25 mouse cellular contexts compared by ENCODE assay signal in genomic region chr10:94254766-94255165, GRCm38 (mm10). TPM values are rescaled to one million over a fixed set of nuclear protein-coding genes. Genes with fewer than 3 reads are reported as not detected.
DNase-seq lines count a peak whose midpoint lies in the region; ATAC-seq and TF ChIP-seq lines count a peak whose summit lies in the region.
"Had no signal": no experiment of that assay in that cellular context is flagged by ENCODE, and none has a peak within 500 bp of the region (broad histone marks: within the 10 kb centered on the region; RNA-seq: fewer than 3 reads in every experiment).

No protein-coding gene starts in this region.

- peak; percentile 68 for DNase-seq in heart, adult 11 months
- no peak for DNase-seq in heart, adult 2 months
- DNase-seq in heart, embryonic 10.5 days (ENCODE audit: low spot score): peak; percentile 55
- DNase-seq in heart, postnatal 10 days: no peak
- no peak for DNase-seq in kidney, adult 18-20 months
- DNase-seq: adrenal gland, adult 2 months; adrenal gland, adult 8-10 months; adrenal gland, postnatal 10 days; adrenal gland, postnatal 14 days; adrenal gland, postnatal 25 days; adrenal gland, postnatal 36 days; B cell, adult 2 months; cerebellum, adult 11 months; cerebellum, adult 11-12 months; cerebellum, adult 18-20 months had no signal

- no peaks in the 10 kb centered on the region for H3K27me3 ChIP-seq in heart, adult 2 months (ENCODE audit: control insufficient read depth, insufficient read depth, low read length)
- H3K27me3 ChIP-seq in heart, embryonic 10.5 days (ENCODE audit: insufficient read depth, poor library complexity, severe bottlenecking): no peaks in the 10 kb centered on the region
- H3K27me3 ChIP-seq in kidney, embryonic 16.5 days (ENCODE audit: insufficient read depth, low read length): no peaks in the 10 kb centered on the region
- H3K27me3 ChIP-seq: CH12.LX, Patski had no signal

- H3K4me3 ChIP-seq in heart, adult 2 months: no peak overlapping the region
- no peak overlapping the region for H3K4me3 ChIP-seq in heart, embryonic 10.5 days
- no peak overlapping the region for H3K4me3 ChIP-seq in kidney, embryonic 16.5 days (ENCODE audit: low read length)

- no peak overlapping the region for H3K9ac ChIP-seq in heart, adult 2 months (ENCODE audit: low read depth, low read length)
- H3K9ac ChIP-seq in kidney, embryonic 16.5 days (replicated peaks; ENCODE audit: low read length): no peak overlapping the region

- H3K9me3 ChIP-seq in heart, embryonic 10.5 days: no peaks in the 10 kb centered on the region
- no peaks in the 10 kb centered on the region for H3K9me3 ChIP-seq in kidney, embryonic 16.5 days (ENCODE audit: low read length)
- H3K9me3 ChIP-seq: G1E had no signal

- no peaks in the 10 kb centered on the region for H3K36me3 ChIP-seq in heart, adult 2 months (ENCODE audit: control insufficient read depth, insufficient read depth, low read length)
- no peaks in the 10 kb centered on the region for H3K36me3 ChIP-seq in heart, embryonic 10.5 days
- H3K36me3 ChIP-seq in kidney, embryonic 16.5 days (ENCODE audit: insufficient read depth, low read length): no peaks in the 10 kb centered on the region
- H3K36me3 ChIP-seq: G1E had no signal

- H3K4me2 ChIP-seq in kidney, embryonic 16.5 days (replicated peaks; ENCODE audit: low read depth, low read length): no peak overlapping the region

- no peak for TF ChIP-seq POLR2A in heart, adult 2 months (IDR thresholded peaks at IDR 0.05; ENCODE audit: insufficient read depth, low read depth, low read length)

- intact Hi-C loops in heart, adult 2 months (cut with DNase I): no loop called here
- intact Hi-C loops in heart, postnatal 10 days (cut with DNase I): no loop called here

- no peaks in the 10 kb centered on the region for H3K4me1 ChIP-seq in heart, adult 2 months (ENCODE audit: control insufficient read depth, insufficient read depth, low read length)
- H3K4me1 ChIP-seq in heart, embryonic 10.5 days: peaks cover 23% of the 10 kb centered on the region
- H3K4me1 ChIP-seq in kidney, embryonic 16.5 days (ENCODE audit: insufficient read depth, low read length): peaks cover 21% of the 10 kb centered on the region

- WGBS in heart, adult 2 months: 85% methylated on average over 3 of the region's 3 CpGs
- 76% methylated on average over 3 of the region's 3 CpGs for WGBS in heart, embryonic 10.5 days
- 57% methylated on average over 3 of the region's 3 CpGs for WGBS in kidney, embryonic 16.5 days

- ATAC-seq in kidney, embryonic 16.5 days (ENCODE audit: low FRiP score, low TSS enrichment): no peak
- ATAC-seq: activated CD4-positive, CD25-positive, alpha-beta regulatory T cell, adult 4 months; CD4-positive, CD25-positive, alpha-beta regulatory T cell, adult 4 months; Patski had no signal

- TF ChIP-seq EP300 in heart, adult 2 months (IDR thresholded peaks at IDR 0.05; ENCODE audit: insufficient read depth, low read depth, low read length): no peak

- H3K27ac ChIP-seq in heart, adult 2 months: no peak overlapping the region
- H3K27ac ChIP-seq in heart, embryonic 10.5 days: no peak overlapping the region
- H3K27ac ChIP-seq in kidney, embryonic 16.5 days (ENCODE audit: low read length): peak overlapping the region; percentile 2; the same call in 1 of the 2 replicates

- H3K79me2 ChIP-seq in heart, adult 2 months (replicated peaks; ENCODE audit: control insufficient read depth, insufficient read depth, low read length): no peaks in the 10 kb centered on the region

- no peak for TF ChIP-seq CTCF in heart, adult 2 months (IDR thresholded peaks at IDR 0.05)

RNA-seq across cellular contexts. Expression of gene Gm4792, which starts 43.7 kb away (rescaled TPM):
- total RNA-seq in heart, adult 2 months (2021): not detected
- polyA plus RNA-seq in heart, adult 2 months (2012; rRNA removed): not detected in 2 replicates
- polyA plus RNA-seq in heart, embryonic 10.5 days (2016; fragmentation: Nextera tagmentation; extraction: Ambion mirVana): not detected in 2 replicates
- not detected for total RNA-seq in heart, postnatal 10 days (2021)
- polyA plus RNA-seq in kidney, embryonic 16.5 days (2015; fragmentation: Nextera tagmentation; extraction: Ambion mirVana): not detected in 2 replicates
- total RNA-seq: adrenal gland, adult 18-20 months; adrenal gland, adult 2 months; adrenal gland, adult 8-10 months; adrenal gland, postnatal 10 days; adrenal gland, postnatal 14 days; adrenal gland, postnatal 25 days; adrenal gland, postnatal 36 days; CH12.LX; ES-E14; G1E; MEL had no signal
- polyA plus RNA-seq: activated CD4-positive, CD25-positive, alpha-beta regulatory T cell, adult 4 months; adrenal gland, adult 2 months; C2C12; CD4-positive, CD25-positive, alpha-beta regulatory T cell, adult 4 months; G1E; Patski had no signal

RNA-seq across cellular contexts. Expression of gene Ndufa12, which starts 56.2 kb away (rescaled TPM):
- 100 to 1,000 TPM; 804 to 870 TPM for total RNA-seq in heart, adult 2 months (2021)
- 434 and 515 TPM in 2 replicates for polyA plus RNA-seq in heart, adult 2 months (2012; rRNA removed)
- 612 and 687 TPM in 2 replicates for polyA plus RNA-seq in heart, embryonic 10.5 days (2016; fragmentation: Nextera tagmentation; extraction: Ambion mirVana)
- 100 to 1,000 TPM; 627 to 629 TPM for total RNA-seq in heart, postnatal 10 days (2021)
- polyA plus RNA-seq in kidney, embryonic 16.5 days (2015; fragmentation: Nextera tagmentation; extraction: Ambion mirVana): 389 and 424 TPM in 2 replicates

RNA-seq across cellular contexts. Expression of gene Tmcc3, which starts 57.0 kb away (rescaled TPM):
- 10 to 100 TPM; 29.8 to 35.1 TPM for total RNA-seq in heart, adult 2 months (2021)
- polyA plus RNA-seq in heart, adult 2 months (2012; rRNA removed): 15.3 and 26.8 TPM in 2 replicates
- 9.8 and 12.2 TPM in 2 replicates for polyA plus RNA-seq in heart, embryonic 10.5 days (2016; fragmentation: Nextera tagmentation; extraction: Ambion mirVana)
- 10 to 100 TPM; 30.9 to 34.0 TPM for total RNA-seq in heart, postnatal 10 days (2021)
- polyA plus RNA-seq in kidney, embryonic 16.5 days (2015; fragmentation: Nextera tagmentation; extraction: Ambion mirVana): 8.0 and 9.2 TPM in 2 replicates

Comparison
In these comparisons a context has a peak if more than half of its experiments do, and no peak if none do; other contexts are left out.
1. DNase-seq: peak in heart, adult 11 months (single experiment) and heart, embryonic 10.5 days (single experiment); none in heart, adult 2 months (0 of 2), heart, postnatal 10 days (0 of 2) and kidney, adult 18-20 months (single experiment).